ENCODE assay signal across 8 mouse cellular contexts in genomic region chr8:122376365-122377231, GRCm38 (mm10). TPM values are rescaled to one million over a fixed set of nuclear protein-coding genes. Genes with fewer than 3 reads are reported as not detected.
A peak's percentile ranks its signal among the peaks of the same experiment; 100 is the strongest.
DNase-seq lines count a peak whose midpoint lies in the region; ATAC-seq and TF ChIP-seq lines count a peak whose summit lies in the region.

Gene Zc3h18, plus strand, starts transcription at chr8:122376609.

- H3K9me3 ChIP-seq in G1E (replicated peaks) = no peaks in the 10 kb centered on the region
- no peaks in the 10 kb centered on the region for H3K9me3 ChIP-seq in forebrain, embryonic 16.5 days (ENCODE audit: control insufficient read depth, low read length)
- H3K9me3 ChIP-seq in lung, embryonic 14.5 days (ENCODE audit: low read depth, low read length) = no peaks in the 10 kb centered on the region

- TF ChIP-seq CTCF in G1E (IDR thresholded peaks at IDR 0.05; ENCODE audit: low read depth, low read length) = no peak
- peak; percentile 69 for TF ChIP-seq CTCF in layer of hippocampus, adult 2 months (conservative IDR thresholded peaks at IDR 0.05)
- TF ChIP-seq CTCF in lung, embryonic 14.5 days (IDR thresholded peaks at IDR 0.05; ENCODE audit: low read depth) = peak; percentile 63
- TF ChIP-seq CTCF in olfactory bulb, adult 2 months (IDR thresholded peaks at IDR 0.05; ENCODE audit: insufficient read depth, low read depth, low read length) = no peak
- peak; percentile 51; the same call in 1 of the 2 replicates for TF ChIP-seq CTCF in thymus, adult 2 months (IDR thresholded peaks at IDR 0.05; ENCODE audit: borderline replicate concordance, control insufficient read depth, extremely low read depth, insufficient read depth, low read length, poor library complexity)

- under 1% methylated on average over 95 of the region's 107 CpGs for WGBS in forebrain, embryonic 16.5 days
- WGBS in lung, embryonic 14.5 days = under 1% methylated on average over 107 of the region's 107 CpGs
- WGBS in olfactory bulb, adult 2 months = under 1% methylated on average over 95 of the region's 107 CpGs
- under 1% methylated on average over 105 of the region's 107 CpGs for WGBS in thymus, adult 2 months

- H3K27ac ChIP-seq in forebrain, embryonic 16.5 days (ENCODE audit: low read length) = peak within 1 kb of the TSS; percentile 88
- H3K27ac ChIP-seq in layer of hippocampus, adult 2 months = peak within 1 kb of the TSS; percentile 93
- H3K27ac ChIP-seq in lung, embryonic 14.5 days (ENCODE audit: low read depth) = peak within 1 kb of the TSS; percentile 94
- H3K27ac ChIP-seq in olfactory bulb, adult 2 months (ENCODE audit: insufficient read depth, low read depth, low read length) = peak within 1 kb of the TSS; percentile 68; the same call in 1 of the 2 replicates
- no peak within 1 kb of the TSS; the same call in 1 of the 2 replicates for H3K27ac ChIP-seq in thymus, adult 2 months (ENCODE audit: control insufficient read depth, insufficient read depth, low read length)

- peak within 1 kb of the TSS; percentile 93 for H3K4me2 ChIP-seq in forebrain, embryonic 16.5 days (ENCODE audit: low read length)
- peak within 1 kb of the TSS; percentile 79 for H3K4me2 ChIP-seq in lung, embryonic 14.5 days

- TF ChIP-seq POLR2A in olfactory bulb, adult 2 months (IDR thresholded peaks at IDR 0.05; ENCODE audit: insufficient read depth, low read depth, low read length) = peak; percentile 70
- peak; percentile 68 for TF ChIP-seq POLR2A in thymus, adult 2 months (IDR thresholded peaks at IDR 0.05; ENCODE audit: control insufficient read depth, extremely low read depth, insufficient read depth, low read length, poor library complexity)

- intact Hi-C loops in heart, postnatal 36 days (cut with DNase I) = loop anchor here (2.0 to 5.0 kb wide), 2 partner anchors 100 to 176 kb away; partner anchors contain the start of genes Ctu2, Piezo1 and Rnf166

- peak; percentile 82 for ATAC-seq in G1E (ENCODE audit: extremely low read depth, insufficient number of reproducible peaks, low FRiP score, poor library complexity, severe bottlenecking)
- peak; percentile 96 for ATAC-seq in forebrain, embryonic 16.5 days
- peak; percentile 93 for ATAC-seq in lung, embryonic 14.5 days (ENCODE audit: insufficient read depth)

- H3K27me3 ChIP-seq in G1E (ENCODE audit: insufficient read depth, low read length) = no peaks in the 10 kb centered on the region
- no peaks in the 10 kb centered on the region for H3K27me3 ChIP-seq in forebrain, embryonic 16.5 days (replicated peaks; ENCODE audit: control insufficient read depth, insufficient read depth, low read length)
- no peaks in the 10 kb centered on the region for H3K27me3 ChIP-seq in lung, embryonic 14.5 days (ENCODE audit: insufficient read depth, low read length)
- no peaks in the 10 kb centered on the region for H3K27me3 ChIP-seq in thymus, adult 2 months (ENCODE audit: control insufficient read depth, insufficient read depth, low read length)

- peaks cover 56% of the 10 kb centered on the region for H3K36me3 ChIP-seq in G1E (replicated peaks)
- peaks cover 4% of the 10 kb centered on the region; the same call in 1 of the 2 replicates for H3K36me3 ChIP-seq in forebrain, embryonic 16.5 days (ENCODE audit: control insufficient read depth, insufficient read depth)
- peaks cover 19% of the 10 kb centered on the region; the same call in 1 of the 2 replicates for H3K36me3 ChIP-seq in lung, embryonic 14.5 days (ENCODE audit: insufficient read depth)
- no peaks in the 10 kb centered on the region; the same call in 1 of the 2 replicates for H3K36me3 ChIP-seq in thymus, adult 2 months (ENCODE audit: control insufficient read depth, insufficient read depth, low read length)

- peak within 1 kb of the TSS; percentile 81 for H3K9ac ChIP-seq in forebrain, embryonic 16.5 days (replicated peaks; ENCODE audit: low read depth, low read length)
- H3K9ac ChIP-seq in lung, embryonic 14.5 days = peak within 1 kb of the TSS; percentile 88

- DNase-seq in G1E (ENCODE audit: low spot score) = peak; percentile 95
- DNase-seq in cerebellum, adult 18-20 months = peak; percentile 99 to 100
- peak; percentile 99 to 100 for DNase-seq in heart, postnatal 36 days
- DNase-seq in layer of hippocampus, adult 2 months (ENCODE audit: low spot score in 2 of 2) = peak; percentile 99 to 100
- DNase-seq in lung, embryonic 14.5 days = peak; percentile 100
- DNase-seq in thymus, adult 2 months = peak; percentile 99

- H3K4me3 ChIP-seq in G1E (ENCODE audit: low read depth, low read length) = peak within 1 kb of the TSS; percentile 92
- peak within 1 kb of the TSS; percentile 80 for H3K4me3 ChIP-seq in forebrain, embryonic 16.5 days (replicated peaks; ENCODE audit: low read length)
- peak within 1 kb of the TSS; percentile 91 for H3K4me3 ChIP-seq in layer of hippocampus, adult 2 months
- H3K4me3 ChIP-seq in lung, embryonic 14.5 days (ENCODE audit: low read depth, low read length) = peak within 1 kb of the TSS; percentile 86
- H3K4me3 ChIP-seq in olfactory bulb, adult 2 months (ENCODE audit: insufficient read depth, low read depth, low read length) = peak within 1 kb of the TSS; percentile 89
- peak within 1 kb of the TSS; percentile 87 for H3K4me3 ChIP-seq in thymus, adult 2 months (ENCODE audit: control insufficient read depth, insufficient read depth, low read length)

- peaks cover 46% of the 10 kb centered on the region for H3K4me1 ChIP-seq in G1E (ENCODE audit: insufficient read depth, low read depth, low read length)
- H3K4me1 ChIP-seq in forebrain, embryonic 16.5 days (replicated peaks; ENCODE audit: control insufficient read depth, insufficient read depth, low read length) = peaks cover 27% of the 10 kb centered on the region
- H3K4me1 ChIP-seq in lung, embryonic 14.5 days (ENCODE audit: insufficient read depth) = 0 out of 2 replicates have a peak, but pooled peaks cover 10% of the 10 kb centered on the region
- H3K4me1 ChIP-seq in olfactory bulb, adult 2 months (ENCODE audit: control insufficient read depth, insufficient read depth, low read length) = no peaks in the 10 kb centered on the region; the same call in 1 of the 2 replicates
- peaks cover 8% of the 10 kb centered on the region; the same call in 1 of the 2 replicates for H3K4me1 ChIP-seq in thymus, adult 2 months (replicated peaks; ENCODE audit: control insufficient read depth, insufficient read depth, low read length)

RNA-seq across cellular contexts. Expression of gene Zc3h18, which starts in this region (rescaled TPM):
- total RNA-seq in G1E (2014; fragmentation: Nextera tagmentation) = 40.3 and 45.8 TPM in 2 replicates
- total RNA-seq in G1E (2017) = 52.7 and 58.4 TPM in 2 replicates
- 134 and 143 TPM in 2 replicates for polyA plus RNA-seq in G1E (2012)
- 44.7 and 47.5 TPM in 2 replicates for polyA plus RNA-seq in forebrain, embryonic 16.5 days (2015; fragmentation: Nextera tagmentation; extraction: Ambion mirVana)
- total RNA-seq in heart, postnatal 36 days (2021) = 10 to 100 TPM; 21.4 to 23.0 TPM
- total RNA-seq in layer of hippocampus, adult 2 months (2021) = 10 to 100 TPM; 39.2 to 40.2 TPM
- 42.4 and 44.3 TPM in 2 replicates for polyA plus RNA-seq in lung, embryonic 14.5 days (2014; fragmentation: Nextera tagmentation; extraction: Ambion mirVana)
- polyA plus RNA-seq in olfactory bulb, adult 2 months (2012; ENCODE audit: insufficient read depth, insufficient read length, low replicate concordance, missing spikeins) = not detected in 2 replicates
- 66.3 and 69.8 TPM in 2 replicates for polyA plus RNA-seq in thymus, adult 2 months (2012; rRNA removed)

Comparison
In these comparisons a context has a peak if more than half of its experiments do, and no peak if none do; other contexts are left out.
1. CTCF ChIP-seq: peak in layer of hippocampus, adult 2 months (single experiment), lung, embryonic 14.5 days (single experiment) and thymus, adult 2 months (single experiment); none in G1E (single experiment) and olfactory bulb, adult 2 months (single experiment).
2. Peak in every context shown above with its lines, with median percentiles within 50 percentile points of each other: ATAC-seq, DNase-seq and H3K4me3 ChIP-seq.